Mouse (Mus musculus) lung, embryonic 14.5 days (tissue): ENCODE data around the gene Ccdc24. TPM values are rescaled to one million over a fixed set of nuclear protein-coding genes. Genes with fewer than 3 reads are reported as not detected.
A peak's percentile ranks its signal among the peaks of the same experiment; 100 is the strongest.

Experiments used
- ATAC-seq: fragments of 200-750 bp; cut with Nextera tagmentation; 2 replicates; pipeline ENCODE4 v1.8.0; 2017; ENCODE audit warnings: mild to moderate bottlenecking, moderate TSS enrichment, moderate library complexity; ENCODE audit not compliant: insufficient read depth
- DNase-seq: peaks from one replicate; pipeline ENCODE4 v3.0.0-alpha.2; 2015
- H3K27ac ChIP-seq: fragments of 300-500 bp; sonication (generic); 2 replicates; pipeline ENCODE4 v1.5.1; 2014; ENCODE audit warnings: low read depth, mild to moderate bottlenecking, moderate library complexity
- H3K27me3 ChIP-seq: fragments of 300-500 bp; sonication (generic); 2 replicates; pipeline ENCODE4 v1.6.1; 2014; ENCODE audit warnings: low read length, control low read depth; ENCODE audit not compliant: insufficient read depth
- H3K36me3 ChIP-seq: fragments of 300-500 bp; sonication (generic); 2 replicates; pipeline ENCODE4 v1.6.1; 2014; ENCODE audit warnings: control low read depth; ENCODE audit not compliant: insufficient read depth
- H3K4me1 ChIP-seq: fragments of 300-500 bp; sonication (generic); 2 replicates; pipeline ENCODE4 v1.6.1; 2014; ENCODE audit warnings: antibody characterized with exemption, control low read depth; ENCODE audit not compliant: insufficient read depth
- H3K4me2 ChIP-seq: fragments of 300-500 bp; sonication (generic); 2 replicates; pipeline ENCODE4 v1.6.1; 2014; ENCODE audit warnings: mild to moderate bottlenecking
- H3K4me3 ChIP-seq: fragments of 300-500 bp; sonication (generic); 2 replicates; pipeline ENCODE4 v1.5.1; 2014; ENCODE audit warnings: low read depth, low read length
- H3K9ac ChIP-seq: fragments of 300-500 bp; sonication (generic); 2 replicates; pipeline ENCODE4 v1.6.1; 2014
- H3K9me3 ChIP-seq: fragments of 300-500 bp; sonication (generic); 2 replicates; pipeline ENCODE4 v1.6.1; 2016; ENCODE audit warnings: low read depth, low read length, control low read depth
- CTCF ChIP-seq: IDR thresholded peaks from 2 replicates; pipeline ENCODE4 v1.5.1; 2016; ENCODE audit warnings: antibody characterized with exemption, low read depth
- WGBS: fragments of 180-500 bp; shearing (Covaris S2); extraction: QIAGEN DNeasy Blood & Tissue Kit; methylation state at CpG from one replicate; pipeline ENCODE4 v1.1.7; 2014; 5-methylcytosine and 5-hydroxymethylcytosine counted together
- polyA plus RNA-seq: library from polyadenylated mRNA; unstranded; fragments of >200 nt; fragmentation: Nextera tagmentation; extraction: Ambion mirVana; gene quantifications from 2 replicates; pipeline ENCODE4 v1.2.1, GENCODE M21; 2014

Ccdc24 gene
- polyA plus RNA-seq, 1 experiment from 2014 or later: 1.0 TPM

- 40% methylated on average over 4 of the region's 4 CpGs for WGBS
- H3K4me3 ChIP-seq: no peak overlapping the region
These were observed 9.5 kb downstream of the Ccdc24 start for GRCm38 (mm10) chr4:117862823-117863222.

GRCm38 (mm10) chr4:117860570-117860969 lies 11.8 kb downstream of the Ccdc24 start:
- no peak overlapping the region for H3K4me2 ChIP-seq
- ATAC-seq (no peak), DNase-seq (no peak)
- peaks cover 17% of the 10 kb centered on the region; the same call in 1 of the 2 replicates for H3K36me3 ChIP-seq
- TF ChIP-seq CTCF: no peak
- H3K9me3 ChIP-seq: no peaks in the 10 kb centered on the region
- no peak overlapping the region for H3K27ac ChIP-seq
- no peak overlapping the region for H3K4me3 ChIP-seq
- no peaks in the 10 kb centered on the region for H3K4me1 ChIP-seq
- H3K27me3 ChIP-seq: no peaks in the 10 kb centered on the region
- H3K9ac ChIP-seq: no peak overlapping the region
- 76% methylated on average over 9 of the region's 9 CpGs for WGBS

More at GRCm38 (mm10) chr4:117862823-117863222, 9.5 kb downstream of the Ccdc24 start:
- DNase-seq: peak; percentile 35
- no peak for TF ChIP-seq CTCF
- Histone ChIP-seq H3K4me2 (no peak overlapping the region), H3K9me3 (no peaks in the 10 kb centered on the region), H3K36me3 (0 out of 2 replicates have a peak, but pooled peaks cover 7% of the 10 kb centered on the region), H3K27ac (no peak overlapping the region), H3K27me3 (no peaks in the 10 kb centered on the region), H3K9ac (no peak overlapping the region), H3K4me1 (no peaks in the 10 kb centered on the region)
- ATAC-seq: no peak

- ATAC-seq: no peak
- Histone ChIP-seq H3K27ac (no peak overlapping the region), H3K36me3 (peaks cover 10% of the 10 kb centered on the region; the same call in 1 of the 2 replicates), H3K4me2 (no peak overlapping the region), H3K4me3 (no peak overlapping the region), H3K4me1 (no peaks in the 10 kb centered on the region), H3K9me3 (no peaks in the 10 kb centered on the region), H3K9ac (no peak overlapping the region), H3K27me3 (no peaks in the 10 kb centered on the region)
- peak; percentile 71 for TF ChIP-seq CTCF
- DNase-seq: peak; percentile 54
- WGBS: 55% methylated on average over 3 of the region's 3 CpGs
These were observed 13.6 kb downstream of the Ccdc24 start for GRCm38 (mm10) chr4:117858794-117859193.

GRCm38 (mm10) chr4:117855146-117855545 lies 17.2 kb downstream of the Ccdc24 start:
- Histone ChIP-seq H3K9ac (no peak overlapping the region), H3K4me2 (no peak overlapping the region), H3K27ac (no peak overlapping the region), H3K27me3 (no peaks in the 10 kb centered on the region), H3K36me3 (peaks cover 10% of the 10 kb centered on the region; the same call in 1 of the 2 replicates), H3K4me1 (no peaks in the 10 kb centered on the region), H3K4me3 (no peak overlapping the region), H3K9me3 (no peaks in the 10 kb centered on the region)
- WGBS: 65% methylated on average over 9 of the region's 9 CpGs
- DNase-seq (peak; percentile 32), ATAC-seq (no peak)
- no peak for TF ChIP-seq CTCF

GRCm38 (mm10) chr4:117852152-117852868 lies 20.0 kb downstream of the Ccdc24 start:
- ATAC-seq: no peak

GRCm38 (mm10) chr4:117850871-117851270 lies 21.5 kb downstream of the Ccdc24 start:
- Histone ChIP-seq H3K4me2 (no peak overlapping the region), H3K36me3 (0 out of 2 replicates have a peak, but pooled peaks cover 2% of the 10 kb centered on the region), H3K4me3 (no peak overlapping the region), H3K27ac (no peak overlapping the region), H3K9ac (no peak overlapping the region), H3K27me3 (no peaks in the 10 kb centered on the region), H3K4me1 (no peaks in the 10 kb centered on the region), H3K9me3 (no peaks in the 10 kb centered on the region)
- no peak for ATAC-seq
- WGBS: 73% methylated on average over 7 of the region's 7 CpGs
- DNase-seq: no peak
- TF ChIP-seq CTCF: no peak

More at GRCm38 (mm10) chr4:117852152-117852868, 20.0 kb downstream of the Ccdc24 start:
- 76% methylated on average over 10 of the region's 10 CpGs for WGBS
- Histone ChIP-seq H3K9me3 (no peaks in the 10 kb centered on the region), H3K9ac (no peak overlapping the region), H3K27ac (no peak overlapping the region), H3K36me3 (peaks cover 10% of the 10 kb centered on the region; the same call in 1 of the 2 replicates), H3K27me3 (no peaks in the 10 kb centered on the region), H3K4me1 (no peaks in the 10 kb centered on the region), H3K4me2 (no peak overlapping the region), H3K4me3 (no peak overlapping the region)
- DNase-seq: no peak
- TF ChIP-seq CTCF: no peak

- 0 out of 2 replicates have a peak, but pooled peaks cover 2% of the 10 kb centered on the region for H3K36me3 ChIP-seq
- H3K4me1 ChIP-seq: no peaks in the 10 kb centered on the region
- H3K9me3 ChIP-seq: no peaks in the 10 kb centered on the region
- ATAC-seq (no peak), DNase-seq (no peak)
- H3K9ac ChIP-seq: no peak overlapping the region
- no peak for TF ChIP-seq CTCF
- H3K4me3 ChIP-seq: no peak overlapping the region
- no peak overlapping the region for H3K4me2 ChIP-seq
- no peaks in the 10 kb centered on the region for H3K27me3 ChIP-seq
- no peak overlapping the region for H3K27ac ChIP-seq
- WGBS: 81% methylated on average over 7 of the region's 7 CpGs
These were observed 22.2 kb downstream of the Ccdc24 start for GRCm38 (mm10) chr4:117850176-117850575.
